Mouse (Mus musculus) A20 (cell line): ENCODE results near the gene Pgap3.
A peak's percentile ranks its signal among the peaks of the same experiment; 100 is the strongest.

Experiments used
- DNase-seq: peaks from one replicate; pipeline ENCODE4 v3.0.0-alpha.2; 2011; ENCODE audit warnings: low read depth, low spot score

The Pgap3 gene

GRCm38 (mm10) chr11:98412273-98412796, 12.0 kb upstream of the Pgap3 start, which contains the start of gene Erbb2:
TSS of gene Erbb2 (plus strand) at chr11:98412470.
- DNase-seq, result no peak

- no peak for DNase-seq
These were observed 9.1 kb upstream of the Pgap3 start for GRCm38 (mm10) chr11:98409341-98409822.

- no peak for DNase-seq
These were observed 8.6 kb upstream of the Pgap3 start for GRCm38 (mm10) chr11:98408872-98409271.

- DNase-seq, result no peak
These were observed 6.3 kb upstream of the Pgap3 start for GRCm38 (mm10) chr11:98406621-98407020.

GRCm38 (mm10) chr11:98400816-98401215, 526 bp upstream of the Pgap3 start:
- DNase-seq, result no peak

- no peak for DNase-seq
These were observed 2.3 kb downstream of the Pgap3 start for GRCm38 (mm10) chr11:98397946-98398345.

- no peak for DNase-seq
These were observed 5.2 kb downstream of the Pgap3 start for GRCm38 (mm10) chr11:98395041-98395440.

- DNase-seq, result no peak
These were observed 6.0 kb downstream of the Pgap3 start for GRCm38 (mm10) chr11:98394301-98394700.

GRCm38 (mm10) chr11:98393317-98393716, 7.0 kb downstream of the Pgap3 start:
- no peak for DNase-seq

- DNase-seq, result no peak
These were observed 7.6 kb downstream of the Pgap3 start for GRCm38 (mm10) chr11:98392645-98393044.

GRCm38 (mm10) chr11:98392034-98392433, 8.3 kb downstream of the Pgap3 start:
- DNase-seq, result no peak

GRCm38 (mm10) chr11:98390141-98390540, 10.1 kb downstream of the Pgap3 start:
- no peak for DNase-seq

- peak; percentile 60 for DNase-seq
These were observed 11.0 kb downstream of the Pgap3 start for GRCm38 (mm10) chr11:98389221-98389780.

- DNase-seq, result no peak
These were observed 12.0 kb downstream of the Pgap3 start for GRCm38 (mm10) chr11:98388282-98388681.

- DNase-seq, result no peak
These were observed 13.2 kb downstream of the Pgap3 start for GRCm38 (mm10) chr11:98387056-98387577.

- DNase-seq, result no peak
These were observed 13.7 kb downstream of the Pgap3 start for GRCm38 (mm10) chr11:98386596-98386995.

- DNase-seq, result no peak
These were observed 14.4 kb downstream of the Pgap3 start, which contains the start of gene Pnmt for GRCm38 (mm10) chr11:98385638-98386585. TSS of gene Pnmt (plus strand) at chr11:98386450.

- no peak for DNase-seq
These were observed 15.3 kb downstream of the Pgap3 start for GRCm38 (mm10) chr11:98384721-98385637.

- no peak for DNase-seq
These were observed 16.1 kb downstream of the Pgap3 start for GRCm38 (mm10) chr11:98384216-98384615.

- DNase-seq, result no peak
These were observed 16.8 kb downstream of the Pgap3 start, which contains the start of gene Tcap for GRCm38 (mm10) chr11:98383261-98384030. TSS of gene Tcap (plus strand) at chr11:98383811.
